Mouse (Mus musculus) inflammation-experienced regulatory T-cells, adult 6 months (primary cell): Measurements from ENCODE around the gene Tead4. TPM values are rescaled to one million over a fixed set of nuclear protein-coding genes. Genes with fewer than 3 reads are reported as not detected.

ENCODE experiments used
- ATAC-seq: one replicate; pipeline ENCODE4 v1.8.0; 2017
- polyA plus RNA-seq, 3 experiments: library from polyadenylated mRNA; unstranded; fragments of 100-300 nt; shearing (Covaris generic); gene quantifications; one replicate each; pipeline ENCODE4 v1.2.1; 2017

Tead4 gene
- polyA plus RNA-seq, 3 experiments from 2014 or later: not detected

DNA sequence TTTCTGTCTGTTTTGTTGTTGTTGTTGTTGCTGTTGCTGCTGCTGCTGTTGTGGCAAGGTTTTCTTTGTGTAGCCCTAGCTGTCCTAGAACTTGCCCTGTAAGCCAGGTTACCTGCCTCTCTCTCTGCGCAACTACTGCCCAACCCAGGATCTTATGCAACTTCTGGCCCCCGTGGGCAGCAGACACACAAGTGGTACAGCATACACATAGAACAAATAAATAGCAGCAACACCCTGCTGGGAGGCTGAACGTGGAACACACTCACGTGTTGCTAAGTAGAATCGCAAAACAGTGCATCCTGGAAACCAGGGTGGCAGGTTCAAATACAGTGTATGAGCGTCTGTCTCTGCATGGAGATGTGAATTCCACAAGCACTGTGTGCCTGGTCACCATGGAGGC, 11.9 kb downstream of the Tead4 start:
- no peak for ATAC-seq

- no peak for ATAC-seq
Measured at GRCm38 (mm10) chr6:128285792-128286430, 14.7 kb downstream of the Tead4 start.

DNA sequence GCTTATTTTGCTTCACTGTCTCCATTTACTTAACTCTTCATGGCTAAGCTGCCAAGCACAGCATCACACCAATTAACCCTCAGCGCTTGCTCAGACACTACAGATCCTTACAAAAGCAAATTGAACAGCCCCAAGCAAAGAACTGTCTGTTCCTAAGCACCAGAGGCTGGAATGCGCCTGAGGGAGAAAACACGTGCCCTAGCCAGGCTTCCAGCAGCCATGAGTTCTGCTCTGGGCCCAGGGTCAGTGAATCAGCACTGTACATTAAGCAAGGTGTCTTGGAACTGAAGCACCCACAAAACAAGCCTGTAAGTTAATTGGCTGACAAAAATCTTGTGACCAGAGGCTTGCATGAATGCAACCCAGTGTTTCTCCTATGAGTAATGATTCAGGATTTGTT, 18.5 kb downstream of the Tead4 start:
- no peak for ATAC-seq

DNA sequence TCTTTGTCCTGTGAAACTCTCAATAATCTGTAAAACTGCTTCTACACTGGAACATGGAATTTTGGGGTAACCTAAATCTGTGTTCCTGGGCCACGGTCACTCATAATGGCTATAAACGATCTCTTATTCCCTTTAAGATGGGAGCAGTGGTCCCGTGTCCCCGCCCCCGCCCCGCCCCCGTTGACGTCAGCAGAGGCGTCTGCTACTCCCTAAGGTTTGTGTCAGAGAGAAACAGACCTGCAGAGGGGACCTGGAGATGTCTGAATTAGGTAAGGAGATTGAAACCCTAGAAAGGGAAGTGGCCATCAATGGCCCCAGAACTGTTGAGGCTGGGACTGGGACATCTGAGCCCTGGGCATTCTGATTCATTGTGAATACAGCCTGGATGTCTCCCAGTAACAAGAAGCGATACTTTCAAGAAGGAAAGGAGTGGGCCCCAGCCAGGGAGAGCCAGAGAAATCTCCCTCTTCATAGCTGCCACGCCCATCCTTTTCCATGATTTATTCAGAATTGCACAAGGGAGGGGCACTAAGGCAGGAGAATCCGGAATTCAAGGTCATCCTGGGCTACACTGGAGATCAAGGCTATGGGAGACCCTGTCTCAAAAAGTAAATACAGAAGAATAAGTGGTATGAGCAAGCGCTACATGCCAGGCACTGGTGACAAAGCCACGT, 20.0 kb downstream of the Tead4 start:
- no peak for ATAC-seq

DNA sequence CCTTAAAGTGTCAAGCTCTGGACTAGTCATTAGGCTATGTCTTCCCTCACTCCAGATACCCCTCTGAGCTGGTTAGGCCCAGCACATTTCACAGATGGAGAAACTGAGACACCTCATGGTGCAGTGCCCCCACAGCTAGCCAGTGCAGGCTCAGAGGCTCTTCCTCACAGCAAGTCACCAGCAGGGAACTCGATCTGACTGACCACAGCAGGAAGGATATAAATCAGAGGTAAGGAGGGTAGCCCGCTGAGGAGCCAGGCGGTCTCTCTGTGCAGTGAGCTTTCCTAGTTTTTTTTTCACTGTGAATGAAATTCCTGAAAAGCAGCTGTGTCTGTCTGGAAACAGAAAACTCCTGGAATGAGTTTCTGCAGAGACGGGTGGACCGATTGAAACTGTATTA, 21.0 kb downstream of the Tead4 start:
- ATAC-seq: no peak

GRCm38 (mm10) chr6:128279099-128279498, 21.5 kb downstream of the Tead4 start:
- no peak for ATAC-seq

- no peak for ATAC-seq
Measured at GRCm38 (mm10) chr6:128277132-128278085, 23.2 kb downstream of the Tead4 start.

DNA sequence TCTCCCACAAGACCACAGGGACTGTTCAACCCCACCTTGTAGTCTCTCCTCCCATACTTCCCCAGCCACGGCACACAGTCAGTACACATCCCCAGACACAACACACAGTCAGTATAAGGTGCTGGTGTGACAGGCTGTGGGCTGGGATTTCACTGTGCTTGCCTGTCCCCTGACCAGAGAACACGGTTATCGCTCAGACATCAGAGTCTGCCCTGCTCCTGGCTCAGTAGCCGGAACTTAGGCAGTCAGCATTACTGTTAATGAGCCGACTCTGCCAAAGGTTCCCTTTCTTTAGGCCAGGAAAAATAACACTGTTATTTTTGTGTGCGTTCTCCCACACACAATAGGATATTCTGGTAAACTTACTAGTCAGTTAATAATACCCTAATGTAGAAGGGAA, 24.3 kb downstream of the Tead4 start:
- ATAC-seq: no peak

DNA sequence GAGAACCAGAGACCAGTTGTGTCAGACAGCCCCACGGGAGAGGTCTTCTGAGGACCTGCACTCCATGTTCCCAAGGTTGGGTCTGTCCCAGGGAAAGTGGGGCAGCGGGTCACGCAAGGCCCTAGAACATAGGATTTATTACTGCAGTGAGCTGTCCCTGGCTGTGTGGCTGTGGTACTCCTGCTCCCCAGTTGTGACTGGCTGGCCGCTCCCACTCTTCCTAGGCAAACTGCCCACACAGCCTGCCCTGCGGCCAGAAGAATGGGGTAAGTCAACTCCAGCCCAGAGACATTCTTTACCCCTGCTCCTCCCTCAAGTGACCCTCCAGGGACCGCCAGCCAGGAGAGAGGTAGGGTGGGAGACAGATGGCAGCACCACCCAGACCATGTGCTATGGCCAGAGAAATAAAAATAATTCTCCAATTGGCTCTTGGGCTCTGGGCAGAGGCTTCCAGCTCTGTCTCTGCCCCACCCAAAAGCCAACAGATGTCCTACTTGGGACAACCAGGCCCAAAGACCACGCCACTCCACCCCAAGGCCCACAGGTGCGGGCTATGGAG, 25.0 kb downstream of the Tead4 start:
- ATAC-seq: no peak

DNA sequence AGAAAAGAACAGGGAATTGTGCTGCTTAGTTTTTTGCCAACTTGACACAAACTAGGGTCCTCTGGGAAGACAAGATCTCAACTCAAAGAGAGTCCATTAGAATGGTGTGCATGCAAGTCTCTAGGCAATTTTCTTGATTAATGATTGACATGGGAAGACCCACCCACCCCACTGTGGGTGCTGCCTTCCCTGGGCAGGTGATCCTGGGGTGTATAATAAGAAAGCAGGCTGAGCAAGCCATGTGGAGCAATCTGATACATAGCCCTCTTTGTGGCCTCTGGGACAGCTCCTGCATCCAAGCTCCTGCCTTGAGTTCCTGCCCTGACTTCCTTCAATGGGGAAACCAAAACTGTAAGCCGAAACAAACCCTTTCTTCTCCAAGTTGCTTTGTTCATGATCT, 27.1 kb downstream of the Tead4 start:
- no peak for ATAC-seq

- no peak for ATAC-seq
Measured at GRCm38 (mm10) chr6:128272754-128273153, 27.9 kb downstream of the Tead4 start.

DNA sequence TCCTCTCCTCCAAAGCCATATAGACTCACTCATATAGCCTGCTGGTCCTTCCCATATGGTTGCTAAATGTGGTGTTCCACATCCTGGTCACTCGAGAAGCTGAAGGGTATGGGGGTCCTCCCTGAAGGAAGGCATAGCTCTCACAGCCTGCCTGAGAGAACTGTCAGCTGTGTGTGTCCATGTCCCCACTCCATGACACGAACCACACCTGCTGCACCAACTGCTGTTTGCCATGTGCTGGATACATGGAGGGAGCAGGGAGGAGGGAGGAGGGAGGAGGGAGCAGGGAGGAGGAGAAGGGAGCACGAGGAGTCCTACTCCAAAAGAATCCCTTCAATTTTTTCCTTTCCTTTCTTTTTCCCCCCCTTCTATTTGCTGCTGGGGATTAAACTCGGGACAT, 30.8 kb downstream of the Tead4 start:
- ATAC-seq: no peak

DNA sequence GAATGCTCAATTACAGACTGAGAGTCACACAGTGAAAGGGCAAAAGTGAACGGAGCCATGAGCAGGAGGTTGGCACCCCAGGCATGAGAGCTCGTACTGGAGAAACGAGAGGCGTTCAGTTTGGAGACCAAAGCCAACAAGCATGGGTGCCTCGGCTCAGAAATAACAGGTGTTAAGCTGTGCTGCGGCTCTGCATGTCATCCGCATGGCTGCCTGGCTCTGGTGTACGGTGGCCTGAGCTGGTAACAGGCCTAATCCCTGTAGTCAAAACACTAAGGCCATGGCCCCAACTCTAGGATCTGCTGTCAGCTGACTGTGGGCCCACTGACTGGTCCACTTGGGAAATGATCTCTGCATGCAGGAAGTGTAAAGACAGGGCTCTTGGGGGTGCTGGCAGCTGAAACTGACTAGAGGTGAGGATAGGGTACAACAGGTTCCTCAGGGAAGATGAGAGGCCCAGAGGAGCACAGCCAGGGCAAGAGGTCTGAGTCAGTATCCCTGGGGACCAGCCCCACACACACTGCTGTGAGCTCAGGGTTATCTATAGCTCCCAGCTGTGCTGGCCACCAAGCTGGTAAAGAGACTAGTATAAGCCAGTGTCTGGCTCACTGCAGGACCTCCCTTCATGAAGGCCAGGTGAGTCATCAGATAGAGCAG, 35.6 kb downstream of the Tead4 start:
- no peak for ATAC-seq

GRCm38 (mm10) chr6:128261486-128261885, 39.1 kb downstream of the Tead4 start:
- no peak for ATAC-seq

DNA sequence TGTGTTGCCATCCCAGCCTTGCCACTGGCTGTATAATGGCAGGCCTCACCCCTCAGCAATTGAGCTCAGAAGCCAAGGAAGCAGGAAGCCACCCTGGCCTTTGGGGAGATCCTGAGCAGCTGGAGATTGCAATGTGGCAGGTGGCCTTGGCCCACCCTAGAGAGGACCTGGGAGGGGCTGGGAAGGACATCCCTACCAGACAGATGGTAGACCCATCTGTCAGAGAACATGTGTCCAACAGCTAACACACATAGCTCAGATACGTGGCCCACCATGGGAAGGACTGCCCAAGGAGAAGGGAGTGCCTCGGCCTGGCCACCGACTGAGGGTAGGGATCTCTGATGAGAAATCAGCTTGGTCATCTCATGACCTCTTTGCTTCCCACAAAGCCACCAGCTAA, 41.4 kb downstream of the Tead4 start:
- no peak for ATAC-seq

- no peak for ATAC-seq
Measured at GRCm38 (mm10) chr6:128255941-128256340, 44.7 kb downstream of the Tead4 start.

GRCm38 (mm10) chr6:128255292-128255691, 45.3 kb downstream of the Tead4 start:
- no peak for ATAC-seq

- ATAC-seq: no peak
Measured at GRCm38 (mm10) chr6:128254551-128254950, 46.1 kb downstream of the Tead4 start.

DNA sequence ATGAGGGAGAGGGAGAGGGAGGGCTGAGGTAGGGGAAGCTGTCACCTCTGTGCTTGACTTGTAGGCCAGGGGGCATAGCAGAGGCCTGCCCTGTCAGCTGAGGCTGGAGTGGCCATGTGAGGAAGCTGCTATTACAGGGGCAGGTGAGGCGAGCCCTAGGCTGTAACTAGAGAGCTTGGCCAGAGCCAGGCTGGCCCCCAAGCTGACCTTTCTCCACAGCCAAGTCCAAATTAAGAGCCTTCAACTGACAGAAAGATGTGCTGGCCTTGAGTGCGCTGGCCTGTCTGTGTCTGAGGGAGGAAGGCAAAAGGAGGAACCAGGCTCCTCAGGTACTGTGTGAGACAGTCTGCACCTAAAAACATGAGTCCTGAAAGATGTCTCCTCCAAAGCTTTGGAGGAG, 47.5 kb downstream of the Tead4 start:
- ATAC-seq: no peak

DNA sequence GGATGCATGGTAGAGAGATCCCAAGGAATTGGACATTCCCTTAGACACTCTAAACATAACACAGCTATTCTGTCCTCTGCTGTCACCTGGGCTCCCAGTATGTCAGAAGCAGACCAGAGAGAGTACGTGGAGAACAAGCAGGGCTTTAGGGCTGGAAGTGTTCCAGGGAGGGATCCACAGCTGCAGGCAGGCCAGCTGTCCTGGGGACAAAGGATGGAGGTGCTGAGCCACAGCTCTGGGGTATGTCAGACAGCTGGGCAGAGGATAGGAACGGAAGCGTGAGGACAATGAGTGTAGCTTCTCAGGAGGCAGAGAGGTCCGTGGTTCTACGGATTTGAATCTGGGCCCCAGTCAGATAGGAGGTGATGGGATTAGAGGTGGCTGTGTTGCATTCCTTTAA, 50.0 kb downstream of the Tead4 start:
- ATAC-seq: no peak

GRCm38 (mm10) chr6:128237102-128237763, 63.4 kb downstream of the Tead4 start:
- no peak for ATAC-seq

DNA sequence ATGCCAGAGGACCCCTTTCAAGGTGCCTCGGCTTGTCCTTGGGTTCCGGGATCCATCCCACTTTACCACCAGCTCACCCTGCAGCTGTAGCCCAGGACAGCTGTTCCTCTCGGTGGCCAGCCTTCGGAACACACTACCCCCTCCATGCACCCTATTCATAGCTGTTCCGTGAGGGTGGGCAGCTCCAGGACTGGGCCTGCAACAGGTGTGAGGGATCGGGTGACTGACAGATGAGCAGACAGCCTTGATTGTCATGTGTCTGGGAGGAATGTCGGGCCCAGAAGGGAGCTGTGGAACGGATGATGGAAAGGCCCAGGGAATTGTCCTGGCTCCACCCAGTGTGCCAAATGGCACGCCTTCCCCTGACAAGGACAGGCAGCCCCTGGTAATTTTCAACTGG, 64.0 kb downstream of the Tead4 start:
- ATAC-seq: no peak
